Mouse (Mus musculus) hindbrain, embryonic 14.5 days (tissue): ENCODE results near the gene Agpat1. TPM values are rescaled to one million over a fixed set of nuclear protein-coding genes. Genes with fewer than 3 reads are reported as not detected.

ENCODE experiments used
- ATAC-seq: fragments of 200-750 bp; cut with Nextera tagmentation; 2 replicates; pipeline ENCODE4 v1.8.0; 2017; ENCODE audit warnings: moderate number of reproducible peaks, mild to moderate bottlenecking, moderate TSS enrichment, moderate library complexity; ENCODE audit not compliant: low FRiP score
- DNase-seq: peaks from one replicate; pipeline ENCODE4 v3.0.0-alpha.2; 2015; ENCODE audit warnings: low spot score
- H3K27ac ChIP-seq: fragments of 300-500 bp; sonication (generic); 2 replicates; pipeline ENCODE4 v1.5.1; 2014; ENCODE audit warnings: mild to moderate bottlenecking, moderate library complexity
- H3K27me3 ChIP-seq: fragments of 300-500 bp; sonication (generic); 2 replicates; pipeline ENCODE4 v1.6.1; 2014; ENCODE audit warnings: mild to moderate bottlenecking, low read length, mixed read lengths; ENCODE audit not compliant: control insufficient read depth, insufficient read depth
- H3K36me3 ChIP-seq: fragments of 300-500 bp; sonication (generic); replicated peaks from 2 replicates; pipeline ENCODE4 v1.6.1; 2014; ENCODE audit not compliant: control insufficient read depth, insufficient read depth
- H3K4me1 ChIP-seq: fragments of 300-500 bp; sonication (generic); replicated peaks from 2 replicates; pipeline ENCODE4 v1.6.1; 2014; ENCODE audit warnings: antibody characterized with exemption, low read length, mixed read lengths; ENCODE audit not compliant: control insufficient read depth, insufficient read depth
- H3K4me2 ChIP-seq: fragments of 300-500 bp; sonication (generic); replicated peaks from 2 replicates; pipeline ENCODE4 v1.6.1; 2014; ENCODE audit warnings: mild to moderate bottlenecking, moderate library complexity
- H3K4me3 ChIP-seq: fragments of 300-500 bp; sonication (generic); replicated peaks from 2 replicates; pipeline ENCODE4 v1.5.1; 2014; ENCODE audit warnings: mild to moderate bottlenecking, low read length
- H3K9ac ChIP-seq: fragments of 300-500 bp; sonication (generic); 2 replicates; pipeline ENCODE4 v1.6.1; 2014
- H3K9me3 ChIP-seq: fragments of 300-500 bp; sonication (generic); 2 replicates; pipeline ENCODE4 v1.6.1; 2016; ENCODE audit warnings: low read length; ENCODE audit not compliant: control insufficient read depth
- WGBS: fragments of 180-500 bp; shearing (Covaris S2); extraction: QIAGEN DNeasy Blood & Tissue Kit; methylation state at CpG from one replicate; pipeline ENCODE4 v1.1.7; 2014; 5-methylcytosine and 5-hydroxymethylcytosine counted together
- polyA plus RNA-seq: library from polyadenylated mRNA; unstranded; fragments of >200 nt; fragmentation: Nextera tagmentation; extraction: Ambion mirVana; gene quantifications from 2 replicates; pipeline ENCODE4 v1.2.1, GENCODE M21; 2014

Agpat1 gene
- polyA plus RNA-seq, 1 experiment from 2014 or later = 123 TPM

DNA sequence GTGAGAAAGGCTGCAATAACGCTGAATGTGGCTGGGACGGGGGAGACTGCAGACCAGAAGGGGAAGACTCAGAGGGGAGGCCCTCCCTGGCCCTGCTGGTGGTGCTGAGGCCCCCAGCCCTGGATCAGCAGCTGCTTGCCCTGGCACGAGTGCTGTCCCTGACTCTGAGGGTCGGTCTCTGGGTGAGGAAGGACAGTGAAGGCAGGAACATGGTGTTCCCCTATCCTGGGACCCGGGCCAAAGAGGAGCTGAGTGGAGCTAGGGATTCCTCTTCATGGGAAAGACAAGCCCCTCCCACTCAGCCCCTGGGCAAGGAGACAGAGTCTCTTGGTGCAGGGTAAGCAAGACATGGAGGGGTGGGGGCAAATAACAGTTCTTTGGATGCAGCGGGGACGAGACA is 20.7 kb upstream of the Agpat1 start:
- Histone ChIP-seq H3K4me1 (peaks cover 15% of the 10 kb centered on the region), H3K4me3 (no peak overlapping the region), H3K9ac (no peak overlapping the region), H3K27me3 (no peaks in the 10 kb centered on the region), H3K9me3 (no peaks in the 10 kb centered on the region), H3K36me3 (no peaks in the 10 kb centered on the region), H3K4me2 (no peak overlapping the region), H3K27ac (no peak overlapping the region)
- WGBS = 68% methylated on average over 7 of the region's 7 CpGs
- no peak for DNase-seq
- no peak for ATAC-seq

DNA sequence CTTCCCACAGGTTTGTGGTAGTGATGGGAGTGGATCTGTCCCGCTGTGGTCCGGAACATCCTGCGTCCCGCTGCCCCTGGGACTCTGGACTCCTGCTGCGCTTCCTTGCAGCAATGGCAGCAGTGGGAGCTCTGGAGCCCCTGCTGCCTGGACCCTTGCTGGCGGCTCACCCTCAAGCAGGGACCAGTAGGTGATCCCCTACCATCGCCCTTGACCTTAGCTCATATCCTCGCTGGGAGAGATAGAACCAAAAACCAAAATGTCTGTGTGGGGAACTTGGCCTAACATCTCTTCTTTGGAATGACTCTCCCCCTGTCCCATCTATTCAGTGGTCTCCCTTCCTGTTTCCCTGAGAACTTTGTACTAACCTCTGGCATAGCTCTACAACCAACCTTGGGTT is 20.2 kb upstream of the Agpat1 start:
- no peak overlapping the region for H3K9ac ChIP-seq
- H3K9me3 ChIP-seq = no peaks in the 10 kb centered on the region
- H3K4me2 ChIP-seq = no peak overlapping the region
- ATAC-seq (no peak), DNase-seq (no peak)
- no peak overlapping the region for H3K27ac ChIP-seq
- no peaks in the 10 kb centered on the region for H3K27me3 ChIP-seq
- H3K36me3 ChIP-seq = no peaks in the 10 kb centered on the region
- H3K4me1 ChIP-seq = peaks cover 17% of the 10 kb centered on the region
- 87% methylated on average over 8 of the region's 8 CpGs for WGBS
- no peak overlapping the region for H3K4me3 ChIP-seq

DNA sequence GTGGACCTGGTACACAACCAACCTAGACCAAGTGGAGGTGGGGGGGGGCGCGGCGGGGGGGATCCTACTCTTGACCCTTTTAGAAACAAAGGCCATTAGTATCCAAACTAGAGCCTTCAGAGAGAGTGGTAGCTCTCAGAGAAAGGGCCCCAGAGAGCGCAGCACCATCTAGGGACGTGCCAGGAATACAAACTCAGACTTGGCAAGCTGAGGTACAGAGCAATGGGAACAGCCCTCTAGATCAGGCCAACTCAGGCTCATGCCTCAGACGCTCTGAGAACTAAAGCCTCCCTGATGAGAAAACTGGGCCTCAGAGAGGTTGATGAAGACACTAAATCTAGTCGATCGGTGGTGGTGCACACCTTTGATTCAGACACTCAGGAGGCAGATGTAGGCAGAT is 18.9 kb upstream of the Agpat1 start:
- Histone ChIP-seq H3K27ac (peak overlapping the region; percentile 98), H3K4me3 (no peak overlapping the region), H3K36me3 (no peaks in the 10 kb centered on the region), H3K9ac (no peak overlapping the region), H3K4me2 (no peak overlapping the region), H3K27me3 (no peaks in the 10 kb centered on the region), H3K9me3 (no peaks in the 10 kb centered on the region), H3K4me1 (peaks cover 26% of the 10 kb centered on the region)
- ATAC-seq (no peak), DNase-seq (no peak)
- WGBS = 86% methylated on average over 8 of the region's 8 CpGs

DNA sequence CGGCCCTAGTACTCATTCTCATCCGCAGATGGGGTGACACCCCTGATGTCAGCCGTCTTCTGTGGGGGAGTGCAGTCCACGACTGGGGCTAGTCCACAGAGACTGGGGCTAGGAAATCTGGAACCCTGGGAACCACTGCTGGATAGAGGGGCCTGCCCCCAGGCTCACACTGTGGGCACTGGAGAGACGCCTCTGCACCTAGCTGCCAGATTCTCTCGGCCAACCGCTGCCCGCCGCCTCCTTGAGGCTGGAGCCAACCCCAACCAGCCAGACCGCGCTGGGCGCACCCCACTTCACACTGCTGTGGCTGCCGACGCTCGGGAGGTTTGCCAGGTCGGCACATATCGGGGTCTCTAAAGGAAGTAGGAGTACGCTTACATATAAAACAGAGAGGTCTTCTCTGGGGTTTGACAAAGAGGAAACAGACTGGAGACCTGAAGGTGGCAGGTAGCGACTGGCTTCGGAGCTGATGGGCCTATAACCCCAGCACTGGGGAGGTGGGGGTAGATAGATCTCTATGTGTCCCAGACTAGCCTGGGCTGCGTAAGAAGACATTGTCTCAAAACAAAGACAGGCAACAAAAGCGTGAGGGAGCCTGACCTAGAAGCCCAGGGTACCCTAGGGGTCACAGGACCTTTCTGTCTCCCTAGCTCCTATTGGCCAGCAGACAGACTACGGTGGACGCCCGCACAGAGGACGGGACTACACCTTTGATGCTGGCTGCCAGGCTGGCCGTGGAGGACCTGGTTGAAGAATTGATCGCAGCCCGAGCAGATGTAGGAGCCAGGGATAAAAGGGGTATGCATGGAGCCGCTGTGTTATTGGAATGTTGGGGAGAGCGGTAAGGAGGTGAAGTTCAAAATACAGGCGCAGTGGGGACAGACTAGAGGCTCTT is 17.9 kb upstream of the Agpat1 start:
- ATAC-seq (peak; percentile 7), DNase-seq (peak; percentile 54)
- WGBS = 12% methylated on average over 32 of the region's 32 CpGs
- Histone ChIP-seq H3K9me3 (no peaks in the 10 kb centered on the region), H3K4me3 (peak overlapping the region; percentile 74), H3K27me3 (no peaks in the 10 kb centered on the region), H3K4me2 (peak overlapping the region; percentile 98), H3K36me3 (no peaks in the 10 kb centered on the region), H3K4me1 (peaks cover 36% of the 10 kb centered on the region), H3K27ac (peak overlapping the region; percentile 98), H3K9ac (peak overlapping the region; percentile 95)

DNA sequence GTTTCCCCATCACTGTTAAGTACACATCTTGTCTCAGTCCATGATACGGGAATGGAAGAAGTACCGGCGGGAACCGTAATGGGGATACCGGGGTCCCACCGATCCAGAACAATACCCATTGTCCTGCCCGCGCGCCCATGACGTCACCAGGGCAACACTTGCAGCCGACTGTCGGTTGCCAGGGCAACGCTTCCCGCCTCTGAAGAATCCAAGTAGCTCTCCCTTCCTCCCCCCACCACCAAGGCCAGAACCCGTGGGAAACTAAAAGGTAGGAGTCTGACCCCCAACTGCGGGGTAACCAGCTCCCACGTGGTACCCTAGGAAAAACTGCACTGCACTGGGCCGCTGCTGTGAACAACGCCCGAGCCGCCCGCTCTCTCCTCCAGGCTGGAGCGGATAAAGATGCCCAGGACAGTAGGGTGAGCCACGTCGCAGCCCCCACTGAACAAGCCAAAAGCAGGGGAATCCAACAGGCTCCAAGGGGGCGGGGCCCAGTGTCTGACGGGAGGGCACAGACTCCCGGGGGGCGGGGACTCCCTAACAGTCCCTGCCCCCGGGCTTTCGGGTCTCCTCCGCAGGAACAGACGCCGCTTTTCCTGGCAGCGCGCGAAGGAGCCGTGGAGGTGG is 17.2 kb upstream of the Agpat1 start:
- ATAC-seq = peak; percentile 73
- Histone ChIP-seq H3K4me2 (peak overlapping the region; percentile 98), H3K9me3 (no peaks in the 10 kb centered on the region), H3K4me1 (peaks cover 43% of the 10 kb centered on the region), H3K36me3 (no peaks in the 10 kb centered on the region), H3K27ac (peak overlapping the region; percentile 98), H3K9ac (peak overlapping the region; percentile 95), H3K27me3 (no peaks in the 10 kb centered on the region), H3K4me3 (peak overlapping the region; percentile 74)
- WGBS = under 1% methylated on average over 37 of the region's 38 CpGs
- DNase-seq = peak; percentile 87

DNA sequence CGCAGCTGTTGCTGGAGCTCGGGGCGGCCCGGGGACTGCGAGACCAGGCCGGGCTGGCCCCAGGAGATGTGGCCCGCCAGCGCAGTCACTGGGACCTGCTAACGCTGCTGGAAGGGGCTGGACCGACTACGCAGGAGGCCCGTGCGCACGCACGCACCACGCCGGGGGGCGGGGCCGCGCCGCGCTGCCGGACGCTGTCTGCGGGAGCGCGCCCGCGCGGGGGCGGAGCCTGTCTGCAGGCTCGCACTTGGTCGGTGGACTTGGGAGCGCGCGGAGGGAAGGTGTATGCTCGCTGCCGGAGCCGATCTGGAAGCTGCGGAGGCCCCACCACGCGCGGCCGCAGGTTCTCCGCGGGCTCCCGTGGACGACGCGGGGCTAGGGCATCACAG is 16.6 kb upstream of the Agpat1 start:
- Histone ChIP-seq H3K4me1 (peaks cover 43% of the 10 kb centered on the region), H3K9ac (peak overlapping the region; percentile 95), H3K4me3 (peak overlapping the region; percentile 74), H3K4me2 (peak overlapping the region; percentile 98), H3K27me3 (no peaks in the 10 kb centered on the region), H3K36me3 (no peaks in the 10 kb centered on the region), H3K9me3 (no peaks in the 10 kb centered on the region), H3K27ac (peak overlapping the region; percentile 98)
- DNase-seq (peak; percentile 98), ATAC-seq (peak; percentile 83)
- 1% methylated on average over 49 of the region's 50 CpGs for WGBS

DNA sequence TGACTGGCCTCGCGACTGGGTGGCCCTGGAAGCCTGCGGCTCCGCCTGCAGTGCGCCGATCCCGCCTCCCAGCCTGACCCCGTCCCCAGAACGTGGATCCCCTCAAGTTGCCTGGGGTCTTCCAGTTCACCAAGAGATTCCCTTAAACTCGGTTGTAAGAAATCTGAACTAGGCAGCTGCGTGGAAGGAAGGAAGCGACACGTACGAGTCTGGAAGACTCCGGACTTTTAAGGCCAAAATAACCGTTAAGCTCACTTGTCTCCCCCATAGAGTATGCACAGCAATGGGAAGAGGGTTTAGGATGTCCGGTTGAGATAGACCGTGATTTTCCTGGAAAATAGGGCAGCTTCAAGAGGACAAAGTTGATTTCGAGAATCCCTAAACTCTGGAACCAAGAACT is 16.2 kb upstream of the Agpat1 start:
- DNase-seq (no peak), ATAC-seq (no peak)
- H3K27ac ChIP-seq = peak overlapping the region; percentile 98
- peak overlapping the region; percentile 98 for H3K4me2 ChIP-seq
- H3K36me3 ChIP-seq = no peaks in the 10 kb centered on the region
- WGBS = 3% methylated on average over 19 of the region's 19 CpGs
- no peaks in the 10 kb centered on the region for H3K9me3 ChIP-seq
- H3K4me3 ChIP-seq = peak overlapping the region; percentile 74
- H3K9ac ChIP-seq = peak overlapping the region; percentile 95
- H3K4me1 ChIP-seq = peaks cover 43% of the 10 kb centered on the region
- no peaks in the 10 kb centered on the region for H3K27me3 ChIP-seq

DNA sequence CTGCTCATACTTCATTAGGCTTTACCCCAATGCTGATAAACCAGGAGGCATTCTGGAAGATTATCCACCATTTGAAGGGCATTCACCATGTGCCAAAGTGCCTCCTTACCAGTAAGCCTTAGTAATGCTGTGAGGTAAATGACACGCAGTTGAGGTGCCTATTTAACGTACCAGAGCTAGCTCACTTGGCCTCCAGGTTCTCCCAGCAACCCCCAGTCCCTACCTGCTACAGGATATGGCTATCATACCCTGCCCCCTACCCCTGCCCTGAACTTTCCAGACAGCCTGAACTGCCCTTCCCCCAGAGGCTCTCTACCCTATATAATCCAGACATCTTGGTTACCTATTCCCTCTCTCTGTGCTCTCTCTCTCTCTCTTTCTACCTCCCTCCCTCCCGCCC is 15.3 kb upstream of the Agpat1 start:
- DNase-seq (no peak), ATAC-seq (no peak)
- H3K9me3 ChIP-seq = no peaks in the 10 kb centered on the region
- H3K9ac ChIP-seq = no peak overlapping the region
- no peak overlapping the region for H3K27ac ChIP-seq
- H3K4me2 ChIP-seq = 0 out of 2 replicates have a peak overlapping the region, but pooled peaks have one; percentile 98
- H3K4me1 ChIP-seq = peaks cover 51% of the 10 kb centered on the region
- H3K4me3 ChIP-seq = no peak overlapping the region
- 85% methylated on average over 3 of the region's 3 CpGs for WGBS
- H3K36me3 ChIP-seq = no peaks in the 10 kb centered on the region
- no peaks in the 10 kb centered on the region for H3K27me3 ChIP-seq

DNA sequence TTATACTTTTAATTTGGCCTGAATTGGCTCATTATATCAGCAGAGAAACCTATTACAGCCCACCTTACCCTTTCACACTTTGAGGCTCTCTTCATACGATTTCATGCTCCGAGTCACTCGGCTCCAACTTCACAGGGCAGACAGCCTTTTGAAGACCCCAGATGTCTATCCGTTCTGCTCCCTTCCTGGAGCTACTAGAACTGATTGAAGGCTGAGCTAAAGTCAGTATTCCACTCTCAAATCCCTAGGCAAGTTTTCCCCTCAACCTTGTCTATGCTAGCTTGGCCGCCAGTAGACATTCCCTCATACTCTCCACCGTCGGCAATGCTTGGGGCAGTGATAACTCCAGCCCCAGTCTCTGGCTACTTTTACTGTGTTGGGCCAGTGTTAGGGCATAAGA is 14.9 kb upstream of the Agpat1 start:
- no peak overlapping the region for H3K4me3 ChIP-seq
- H3K36me3 ChIP-seq = no peaks in the 10 kb centered on the region
- 56% methylated on average over 7 of the region's 7 CpGs for WGBS
- no peak overlapping the region for H3K27ac ChIP-seq
- H3K27me3 ChIP-seq = no peaks in the 10 kb centered on the region
- no peak overlapping the region for H3K9ac ChIP-seq
- H3K4me2 ChIP-seq = 0 out of 2 replicates have a peak overlapping the region, but pooled peaks have one; percentile 11
- no peak for ATAC-seq
- peaks cover 55% of the 10 kb centered on the region for H3K4me1 ChIP-seq
- DNase-seq = no peak
- no peaks in the 10 kb centered on the region for H3K9me3 ChIP-seq
